Mouse (Mus musculus): ENCODE results near the gene Krtap3-3.

- no peak for TF ChIP-seq CTCF (IDR thresholded peaks at IDR 0.05; ENCODE audit: extremely low read depth, insufficient read length, insufficient replicate concordance, low read depth, low read length)
- no peak for TF ChIP-seq POLR2A (IDR thresholded peaks at IDR 0.05; ENCODE audit: low read depth, low read length)
Observed at GRCm38 (mm10) chr11:99566530-99566929, 15.9 kb upstream of the Krtap3-3 start, which contains the start of gene Krtap3-1.

Measured in small intestine, adult 2 months (tissue).